Mouse (Mus musculus): ENCODE measurements around the gene Myo16.

Gene Myo16

GRCm38 (mm10) chr8:10597595-10597994 is 443.9 kb downstream of the Myo16 start:
- no peak for DNase-seq (ENCODE audit: extremely low read depth, insufficient read length, low spot score)

- DNase-seq (ENCODE audit: extremely low read depth, insufficient read length, low spot score) = no peak
Observed at GRCm38 (mm10) chr8:10598889-10599288, 445.2 kb downstream of the Myo16 start.

GRCm38 (mm10) chr8:10606028-10606815 is 452.5 kb downstream of the Myo16 start:
- peak; percentile 31 for DNase-seq (ENCODE audit: extremely low read depth, insufficient read length, low spot score)

GRCm38 (mm10) chr8:10606816-10607209 is 453.1 kb downstream of the Myo16 start:
- DNase-seq (ENCODE audit: extremely low read depth, insufficient read length, low spot score) = peak; percentile 35

GRCm38 (mm10) chr8:10611636-10612035 is 457.9 kb downstream of the Myo16 start:
- DNase-seq (ENCODE audit: extremely low read depth, insufficient read length, low spot score) = no peak

GRCm38 (mm10) chr8:10613371-10613770 is 459.7 kb downstream of the Myo16 start:
- no peak for DNase-seq (ENCODE audit: extremely low read depth, insufficient read length, low spot score)

- peak; percentile 47 for DNase-seq (ENCODE audit: extremely low read depth, insufficient read length, low spot score)
Observed at GRCm38 (mm10) chr8:10619689-10620088, 466.0 kb downstream of the Myo16 start.

- no peak for DNase-seq (ENCODE audit: extremely low read depth, insufficient read length, low spot score)
Observed at GRCm38 (mm10) chr8:10625262-10625661, 471.6 kb downstream of the Myo16 start.

GRCm38 (mm10) chr8:10628725-10629124 is 475.0 kb downstream of the Myo16 start:
- DNase-seq (ENCODE audit: extremely low read depth, insufficient read length, low spot score) = no peak

GRCm38 (mm10) chr8:10629862-10630261 is 476.2 kb downstream of the Myo16 start:
- DNase-seq (ENCODE audit: extremely low read depth, insufficient read length, low spot score) = peak; percentile 51

- no peak for DNase-seq (ENCODE audit: extremely low read depth, insufficient read length, low spot score)
Observed at GRCm38 (mm10) chr8:10631006-10631405, 477.3 kb downstream of the Myo16 start.

GRCm38 (mm10) chr8:10632603-10633002 is 478.9 kb downstream of the Myo16 start:
- no peak for DNase-seq (ENCODE audit: extremely low read depth, insufficient read length, low spot score)

- no peak for DNase-seq (ENCODE audit: extremely low read depth, insufficient read length, low spot score)
Observed at GRCm38 (mm10) chr8:10633360-10634140, 479.8 kb downstream of the Myo16 start.

- peak; percentile 80 for DNase-seq (ENCODE audit: extremely low read depth, insufficient read length, low spot score)
Observed at GRCm38 (mm10) chr8:10634421-10634820, 480.7 kb downstream of the Myo16 start.

- no peak for DNase-seq (ENCODE audit: extremely low read depth, insufficient read length, low spot score)
Observed at GRCm38 (mm10) chr8:10638871-10639270, 485.2 kb downstream of the Myo16 start.

GRCm38 (mm10) chr8:10640176-10640810 is 486.6 kb downstream of the Myo16 start:
- DNase-seq (ENCODE audit: extremely low read depth, insufficient read length, low spot score) = no peak

- DNase-seq (ENCODE audit: extremely low read depth, insufficient read length, low spot score) = no peak
Observed at GRCm38 (mm10) chr8:10640859-10641258, 487.1 kb downstream of the Myo16 start.

GRCm38 (mm10) chr8:10641343-10641742 is 487.6 kb downstream of the Myo16 start:
- no peak for DNase-seq (ENCODE audit: extremely low read depth, insufficient read length, low spot score)

- DNase-seq (ENCODE audit: extremely low read depth, insufficient read length, low spot score) = no peak
Observed at GRCm38 (mm10) chr8:10643244-10643643, 489.5 kb downstream of the Myo16 start.

- DNase-seq (ENCODE audit: extremely low read depth, insufficient read length, low spot score) = no peak
Observed at GRCm38 (mm10) chr8:10644481-10644880, 490.8 kb downstream of the Myo16 start.

- DNase-seq (ENCODE audit: extremely low read depth, insufficient read length, low spot score) = no peak
Observed at GRCm38 (mm10) chr8:10645740-10646139, 492.0 kb downstream of the Myo16 start.
